Mouse (Mus musculus) lung, adult 2 months (tissue): ENCODE measurements around the gene Gm20388.
A peak's percentile ranks its signal among the peaks of the same experiment; 100 is the strongest.

Experiments used
- CTCF ChIP-seq: fragments of 200-500 bp; IDR thresholded peaks from 2 replicates; pipeline ENCODE4 v1.5.1; 2011; ENCODE audit warnings: mild to moderate bottlenecking, low read length, control low read depth; ENCODE audit not compliant: insufficient read depth
- POLR2A ChIP-seq: fragments of 200-500 bp; IDR thresholded peaks from 2 replicates; pipeline ENCODE4 v1.6.1; 2011; ENCODE audit warnings: low read depth, mild to moderate bottlenecking, control low read depth, low read length, borderline replicate concordance; ENCODE audit errors: extremely low read depth

GRCm38 (mm10) chr8:122500856-122501255 is 2590.2 kb downstream of the Gm20388 start:
- TF ChIP-seq CTCF (peak; percentile 90), POLR2A (no peak)
